Mouse (Mus musculus) liver, embryonic 16.5 days (tissue): ENCODE data around the gene Mpped1. TPM values are rescaled to one million over a fixed set of nuclear protein-coding genes. Genes with fewer than 3 reads are reported as not detected.

Source experiments
- ATAC-seq: fragments of 200-750 bp; cut with Nextera tagmentation; 2 replicates; pipeline ENCODE4 v1.8.0; 2017; ENCODE audit warnings: low read depth, mild to moderate bottlenecking, moderate number of reproducible peaks, moderate library complexity
- H3K27ac ChIP-seq: fragments of 300-500 bp; sonication (generic); 2 replicates; pipeline ENCODE4 v1.5.1; 2014; ENCODE audit warnings: mild to moderate bottlenecking, low read length
- H3K27me3 ChIP-seq: fragments of 300-500 bp; sonication (generic); 2 replicates; pipeline ENCODE4 v1.6.1; 2014; ENCODE audit warnings: low read depth, low read length, mixed read lengths; ENCODE audit not compliant: control insufficient read depth, insufficient read depth
- H3K36me3 ChIP-seq: fragments of 300-500 bp; sonication (generic); 2 replicates; pipeline ENCODE4 v1.6.1; 2014; ENCODE audit warnings: mild to moderate bottlenecking; ENCODE audit not compliant: control insufficient read depth, insufficient read depth
- H3K4me1 ChIP-seq: fragments of 300-500 bp; sonication (generic); 2 replicates; pipeline ENCODE4 v1.6.1; 2014; ENCODE audit warnings: low read depth, low read length, mixed read lengths; ENCODE audit not compliant: control insufficient read depth
- H3K4me2 ChIP-seq: fragments of 300-500 bp; sonication (generic); 2 replicates; pipeline ENCODE4 v1.6.1; 2014; ENCODE audit warnings: low read depth, low read length, mixed read lengths
- H3K4me3 ChIP-seq: fragments of 300-500 bp; sonication (generic); 2 replicates; pipeline ENCODE4 v1.5.1; 2014; ENCODE audit warnings: low read depth, mild to moderate bottlenecking, low read length
- H3K9ac ChIP-seq: fragments of 300-500 bp; sonication (generic); 2 replicates; pipeline ENCODE4 v1.6.1; 2014; ENCODE audit warnings: low read depth, low read length
- H3K9me3 ChIP-seq: fragments of 300-500 bp; sonication (generic); replicated peaks from 2 replicates; pipeline ENCODE4 v1.6.1; 2016; ENCODE audit warnings: low read length; ENCODE audit not compliant: control insufficient read depth
- WGBS: fragments of 180-500 bp; shearing (Covaris S2); extraction: QIAGEN DNeasy Blood & Tissue Kit; methylation state at CpG from one replicate; pipeline ENCODE4 v1.1.7; 2014; ENCODE audit not compliant: insufficient replicate concordance; 5-methylcytosine and 5-hydroxymethylcytosine counted together
- polyA plus RNA-seq: library from polyadenylated mRNA; unstranded; fragments of >200 nt; fragmentation: Nextera tagmentation; extraction: Ambion mirVana; gene quantifications from 2 replicates; pipeline ENCODE4 v1.2.1, GENCODE M21; 2015

Mpped1 gene
- polyA plus RNA-seq: not detected in 2 replicates

- H3K27me3 ChIP-seq: peaks cover 36% of the 10 kb centered on the region
- no peak within 1 kb of the TSS for H3K4me2 ChIP-seq
- H3K9ac ChIP-seq: no peak within 1 kb of the TSS
- no peaks in the 10 kb centered on the region for H3K36me3 ChIP-seq
- 4% methylated on average over 22 of the region's 37 CpGs for WGBS
- H3K4me1 ChIP-seq: no peaks in the 10 kb centered on the region
- H3K4me3 ChIP-seq: no peak within 1 kb of the TSS
- ATAC-seq: no peak
- H3K27ac ChIP-seq: no peak within 1 kb of the TSS
- no peaks in the 10 kb centered on the region for H3K9me3 ChIP-seq
Measured at GRCm38 (mm10) chr15:83779387-83779786, at the start of gene Mpped1. Mpped1 (plus strand) TSS chr15:83779467.

GRCm38 (mm10) chr15:83740676-83741422 is 38.4 kb upstream of the Mpped1 start:
- H3K9me3 ChIP-seq: no peaks in the 10 kb centered on the region
- H3K4me2 ChIP-seq: no peak overlapping the region
- H3K4me3 ChIP-seq: no peak overlapping the region
- H3K4me1 ChIP-seq: no peaks in the 10 kb centered on the region
- H3K9ac ChIP-seq: no peak overlapping the region
- WGBS: 39% methylated on average over 21 of the region's 21 CpGs
- H3K27me3 ChIP-seq: no peaks in the 10 kb centered on the region; the same call in 1 of the 2 replicates
- H3K27ac ChIP-seq: no peak overlapping the region
- no peak for ATAC-seq
- H3K36me3 ChIP-seq: no peaks in the 10 kb centered on the region

- no peak overlapping the region for H3K27ac ChIP-seq
- ATAC-seq: no peak
- no peak overlapping the region for H3K9ac ChIP-seq
- H3K27me3 ChIP-seq: no peaks in the 10 kb centered on the region; the same call in 1 of the 2 replicates
- H3K9me3 ChIP-seq: no peaks in the 10 kb centered on the region
- no peaks in the 10 kb centered on the region for H3K36me3 ChIP-seq
- H3K4me3 ChIP-seq: no peak overlapping the region
- H3K4me2 ChIP-seq: no peak overlapping the region
- WGBS: 64% methylated on average over 1 of the region's 1 CpGs
- H3K4me1 ChIP-seq: no peaks in the 10 kb centered on the region
Measured at GRCm38 (mm10) chr15:83742018-83742417, 37.2 kb upstream of the Mpped1 start.

GRCm38 (mm10) chr15:83746311-83746710 is 33.0 kb upstream of the Mpped1 start:
- Histone ChIP-seq H3K4me2 (no peak overlapping the region), H3K27me3 (no peaks in the 10 kb centered on the region; the same call in 1 of the 2 replicates), H3K36me3 (no peaks in the 10 kb centered on the region), H3K27ac (no peak overlapping the region), H3K9ac (no peak overlapping the region), H3K9me3 (no peaks in the 10 kb centered on the region), H3K4me1 (no peaks in the 10 kb centered on the region), H3K4me3 (no peak overlapping the region)
- no peak for ATAC-seq
- WGBS: 59% methylated on average over 16 of the region's 16 CpGs

GRCm38 (mm10) chr15:83748986-83749385 is 30.3 kb upstream of the Mpped1 start:
- Histone ChIP-seq H3K36me3 (no peaks in the 10 kb centered on the region), H3K27ac (no peak overlapping the region), H3K9me3 (no peaks in the 10 kb centered on the region), H3K4me3 (no peak overlapping the region), H3K27me3 (no peaks in the 10 kb centered on the region), H3K4me2 (no peak overlapping the region), H3K4me1 (no peaks in the 10 kb centered on the region), H3K9ac (no peak overlapping the region)
- ATAC-seq: no peak
- WGBS: 68% methylated on average over 6 of the region's 6 CpGs

GRCm38 (mm10) chr15:83749436-83749835 is 29.8 kb upstream of the Mpped1 start:
- no peaks in the 10 kb centered on the region for H3K36me3 ChIP-seq
- no peaks in the 10 kb centered on the region for H3K4me1 ChIP-seq
- H3K9ac ChIP-seq: no peak overlapping the region
- WGBS: 44% methylated on average over 9 of the region's 9 CpGs
- no peak overlapping the region for H3K27ac ChIP-seq
- no peak for ATAC-seq
- H3K9me3 ChIP-seq: no peaks in the 10 kb centered on the region
- no peaks in the 10 kb centered on the region for H3K27me3 ChIP-seq
- H3K4me2 ChIP-seq: no peak overlapping the region
- H3K4me3 ChIP-seq: no peak overlapping the region

GRCm38 (mm10) chr15:83756742-83757141 is 22.5 kb upstream of the Mpped1 start:
- Histone ChIP-seq H3K9me3 (no peaks in the 10 kb centered on the region), H3K4me2 (no peak overlapping the region), H3K36me3 (no peaks in the 10 kb centered on the region), H3K27ac (no peak overlapping the region), H3K4me3 (no peak overlapping the region), H3K27me3 (no peaks in the 10 kb centered on the region), H3K4me1 (no peaks in the 10 kb centered on the region), H3K9ac (no peak overlapping the region)
- ATAC-seq: no peak
- WGBS: 14% methylated on average over 9 of the region's 9 CpGs

GRCm38 (mm10) chr15:83758958-83759357 is 20.3 kb upstream of the Mpped1 start:
- no peaks in the 10 kb centered on the region for H3K9me3 ChIP-seq
- no peak overlapping the region for H3K9ac ChIP-seq
- H3K27me3 ChIP-seq: no peaks in the 10 kb centered on the region
- H3K4me3 ChIP-seq: no peak overlapping the region
- WGBS: 13% methylated on average over 4 of the region's 4 CpGs
- no peak overlapping the region for H3K4me2 ChIP-seq
- H3K36me3 ChIP-seq: no peaks in the 10 kb centered on the region
- ATAC-seq: no peak
- no peaks in the 10 kb centered on the region for H3K4me1 ChIP-seq
- no peak overlapping the region for H3K27ac ChIP-seq

- H3K36me3 ChIP-seq: no peaks in the 10 kb centered on the region
- no peaks in the 10 kb centered on the region for H3K27me3 ChIP-seq
- H3K4me1 ChIP-seq: no peaks in the 10 kb centered on the region
- 5% methylated on average over 10 of the region's 10 CpGs for WGBS
- H3K9me3 ChIP-seq: no peaks in the 10 kb centered on the region
- H3K27ac ChIP-seq: no peak overlapping the region
- no peak overlapping the region for H3K4me3 ChIP-seq
- H3K9ac ChIP-seq: no peak overlapping the region
- H3K4me2 ChIP-seq: no peak overlapping the region
- no peak for ATAC-seq
Measured at GRCm38 (mm10) chr15:83760683-83761082, 18.6 kb upstream of the Mpped1 start.
